Mouse (Mus musculus) leukemia stem cell, adult 10-12 weeks (primary cell): Measurements from ENCODE around the gene Vmn2r36. TPM values are rescaled to one million over a fixed set of nuclear protein-coding genes. Genes with fewer than 3 reads are reported as not detected.

ENCODE experiments used
- polyA plus RNA-seq: library from polyadenylated mRNA; stranded (reverse); fragments of >175 nt; gene quantifications from 2 replicates; pipeline ENCODE4 v1.2.3, GENCODE M21; 2012; ENCODE audit warnings: low replicate concordance

Gene Vmn2r36
- polyA plus RNA-seq = not detected in 2 replicates

GRCm38 (mm10) chr7:7902395-7902794 lies at the start of gene Vmn2r36:
Gene Vmn2r36 (minus strand): TSS chr7:7902495.

Other genes with a start within 250 kb of the Vmn2r36 start
- not detected in 2 replicates for gene Vmn2r34, start 213.0 kb downstream of the Vmn2r36 start, polyA plus RNA-seq
- not detected in 2 replicates for gene Vmn2r35, start 82.6 kb downstream of the Vmn2r36 start, polyA plus RNA-seq